Mouse (Mus musculus): Measurements from ENCODE around the gene Itfg1. TPM values are rescaled to one million over a fixed set of nuclear protein-coding genes. Genes with fewer than 3 reads are reported as not detected.

Itfg1 gene
- polyA plus RNA-seq, 1 experiment from 2014 or later: 87.3 TPM

DNA sequence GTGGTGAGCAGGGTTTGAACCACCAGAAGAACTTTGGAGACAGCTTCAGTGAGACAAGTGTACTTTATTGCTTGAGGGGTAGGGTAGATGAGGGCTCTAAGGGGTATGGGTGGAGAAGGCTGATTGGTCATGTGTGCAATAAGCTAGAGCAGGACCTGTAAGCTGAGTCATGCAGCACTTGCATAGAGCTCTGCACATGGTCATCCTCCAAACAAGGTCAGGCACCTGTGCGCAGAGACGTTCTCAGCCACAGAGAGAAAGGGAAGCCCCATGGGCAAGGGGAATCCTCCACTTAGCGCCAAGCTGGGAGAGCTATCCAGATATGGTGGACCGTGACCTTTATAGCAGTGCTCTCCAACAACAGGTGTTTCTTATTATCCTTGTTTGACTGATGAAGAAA is 124.0 kb downstream of the Itfg1 start:
- WGBS: 86% methylated on average over 4 of the region's 4 CpGs
- no peak for DNase-seq (ENCODE audit: low spot score)
- no peak overlapping the region for H3K4me2 ChIP-seq (ENCODE audit: low read depth, low read length)
- H3K9me3 ChIP-seq (replicated peaks; ENCODE audit: control insufficient read depth, low read length): no peaks in the 10 kb centered on the region
- no peak overlapping the region for H3K4me3 ChIP-seq (ENCODE audit: low read depth, low read length)
- H3K27me3 ChIP-seq (ENCODE audit: control insufficient read depth, insufficient read depth, low read length): no peaks in the 10 kb centered on the region
- H3K36me3 ChIP-seq (replicated peaks; ENCODE audit: control insufficient read depth, insufficient read depth, low read depth, low read length): no peaks in the 10 kb centered on the region
- no peaks in the 10 kb centered on the region for H3K4me1 ChIP-seq (ENCODE audit: control insufficient read depth, insufficient read depth, low read length)
- H3K9ac ChIP-seq (replicated peaks; ENCODE audit: low read length): no peak overlapping the region
- no peak for ATAC-seq (replicated peaks; ENCODE audit: insufficient number of reproducible peaks, low FRiP score, low TSS enrichment, low read depth)
- H3K27ac ChIP-seq (replicated peaks; ENCODE audit: low read depth, low read length): no peak overlapping the region

DNA sequence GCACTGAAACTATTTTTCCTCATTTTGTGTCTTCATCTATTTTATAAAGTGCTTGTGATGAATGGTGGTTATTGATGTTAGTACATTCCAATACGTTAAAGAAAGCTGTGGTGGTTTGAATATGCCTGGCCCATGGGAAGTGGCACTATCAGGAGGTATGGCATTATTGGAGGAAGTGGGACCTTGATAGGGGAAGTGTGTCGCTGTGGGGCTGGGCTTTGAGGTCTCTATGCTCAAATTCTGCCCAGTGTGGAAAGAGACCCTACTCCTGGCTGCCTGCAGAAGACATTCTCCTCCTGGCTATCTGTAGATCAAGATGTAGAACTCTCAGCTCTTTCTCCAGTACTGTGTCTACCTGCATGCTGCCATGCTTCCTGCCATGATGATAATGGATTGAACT is 133.7 kb downstream of the Itfg1 start:
- 71% methylated on average over 2 of the region's 2 CpGs for WGBS
- Histone ChIP-seq H3K9ac (replicated peaks; ENCODE audit: low read length) (no peak overlapping the region), H3K36me3 (replicated peaks; ENCODE audit: control insufficient read depth, insufficient read depth, low read depth, low read length) (no peaks in the 10 kb centered on the region), H3K27me3 (ENCODE audit: control insufficient read depth, insufficient read depth, low read length) (no peaks in the 10 kb centered on the region; the same call in 1 of the 2 replicates), H3K4me1 (ENCODE audit: control insufficient read depth, insufficient read depth, low read length) (no peaks in the 10 kb centered on the region), H3K27ac (replicated peaks; ENCODE audit: low read depth, low read length) (no peak overlapping the region), H3K4me2 (ENCODE audit: low read depth, low read length) (no peak overlapping the region), H3K9me3 (replicated peaks; ENCODE audit: control insufficient read depth, low read length) (no peaks in the 10 kb centered on the region), H3K4me3 (ENCODE audit: low read depth, low read length) (no peak overlapping the region)
- no peak for DNase-seq (ENCODE audit: low spot score)
- no peak for ATAC-seq (replicated peaks; ENCODE audit: insufficient number of reproducible peaks, low FRiP score, low TSS enrichment, low read depth)

DNA sequence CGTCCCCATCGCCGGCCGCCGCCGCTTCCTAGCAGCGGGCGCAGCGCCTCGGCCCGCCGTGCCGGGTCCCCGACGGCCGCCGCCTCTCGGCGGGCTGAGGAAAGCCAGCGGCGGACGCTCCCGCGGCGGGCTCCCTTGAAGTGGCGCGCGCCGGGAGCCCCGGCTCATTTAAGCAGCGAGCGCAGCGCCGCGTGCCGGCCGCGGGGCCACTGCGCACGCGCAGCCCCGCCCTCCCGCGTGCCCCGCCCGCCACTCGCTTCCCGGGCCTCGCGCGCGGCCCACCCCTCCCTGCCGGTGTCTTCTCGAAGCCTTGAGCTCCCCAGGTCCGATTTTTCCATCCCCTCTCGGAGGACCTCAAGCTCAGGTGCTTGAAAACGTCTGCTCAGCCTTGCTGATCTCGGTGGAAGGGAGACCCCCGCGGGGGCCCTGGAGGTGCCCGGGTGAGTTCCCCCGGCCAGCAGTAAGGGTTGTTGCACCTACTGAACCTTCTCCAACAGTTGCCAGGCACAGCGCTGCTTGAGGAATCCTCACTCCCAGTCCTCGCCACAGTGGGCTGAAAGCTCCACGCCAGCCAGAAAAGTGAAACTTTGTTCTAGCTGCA is 139.9 kb downstream of the Itfg1 start, which contains the start of gene Neto2:
TSS of gene Neto2 (minus strand) at position 174 of the 601 bp plus-strand sequence.
- DNase-seq (ENCODE audit: low spot score): peak; percentile 87
- H3K4me2 ChIP-seq (ENCODE audit: low read depth, low read length): peak within 1 kb of the TSS; percentile 82
- peak within 1 kb of the TSS; percentile 91 for H3K27ac ChIP-seq (replicated peaks; ENCODE audit: low read depth, low read length)
- no peaks in the 10 kb centered on the region for H3K4me1 ChIP-seq (ENCODE audit: control insufficient read depth, insufficient read depth, low read length)
- peak; percentile 90 for ATAC-seq (replicated peaks; ENCODE audit: insufficient number of reproducible peaks, low FRiP score, low TSS enrichment, low read depth)
- peaks cover 3% of the 10 kb centered on the region; the same call in 1 of the 2 replicates for H3K27me3 ChIP-seq (ENCODE audit: control insufficient read depth, insufficient read depth, low read length)
- peak within 1 kb of the TSS; percentile 61 for H3K4me3 ChIP-seq (ENCODE audit: low read depth, low read length)
- 10% methylated on average over 37 of the region's 65 CpGs for WGBS
- H3K36me3 ChIP-seq (replicated peaks; ENCODE audit: control insufficient read depth, insufficient read depth, low read depth, low read length): no peaks in the 10 kb centered on the region
- peak within 1 kb of the TSS; percentile 93 for H3K9ac ChIP-seq (replicated peaks; ENCODE audit: low read length)
- H3K9me3 ChIP-seq (replicated peaks; ENCODE audit: control insufficient read depth, low read length): no peaks in the 10 kb centered on the region

DNA sequence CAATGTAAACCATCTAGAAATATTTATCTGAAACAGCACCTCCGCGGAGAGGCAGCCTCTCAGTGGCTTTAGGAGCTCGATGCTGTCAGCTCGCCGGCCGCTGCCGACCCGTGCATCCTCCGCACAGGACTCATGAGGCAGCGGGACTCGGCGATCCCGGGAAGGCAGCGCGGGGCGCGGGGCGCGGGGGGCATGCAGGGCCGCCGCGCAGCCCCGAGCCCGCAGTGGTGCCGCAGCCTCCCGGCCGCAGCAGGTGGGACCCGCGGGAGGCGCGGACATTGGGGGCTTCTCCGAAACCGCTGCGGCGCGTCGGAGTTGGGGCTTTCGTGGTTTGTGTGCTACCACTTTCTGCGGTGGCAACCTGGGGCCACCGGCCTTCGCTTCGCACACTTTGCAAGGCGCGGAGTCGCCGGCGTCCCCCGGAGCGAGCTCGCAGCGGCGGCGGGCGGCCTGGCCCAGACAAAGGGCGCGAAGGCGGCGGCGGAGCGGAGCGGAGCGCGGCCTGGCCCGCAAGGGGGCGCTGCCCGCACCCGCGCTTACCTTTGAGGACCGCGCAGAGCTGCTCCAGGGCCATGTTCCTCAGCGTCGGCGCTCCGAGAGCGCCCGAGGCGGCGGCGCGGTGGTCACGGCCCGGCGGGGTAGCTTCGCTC is 140.5 kb downstream of the Itfg1 start:
- peak overlapping the region; percentile 93 for H3K9ac ChIP-seq (replicated peaks; ENCODE audit: low read length)
- WGBS: under 1% methylated on average over 70 of the region's 84 CpGs
- H3K27ac ChIP-seq (replicated peaks; ENCODE audit: low read depth, low read length): peak overlapping the region; percentile 91
- H3K4me1 ChIP-seq (ENCODE audit: control insufficient read depth, insufficient read depth, low read length): no peaks in the 10 kb centered on the region
- H3K36me3 ChIP-seq (replicated peaks; ENCODE audit: control insufficient read depth, insufficient read depth, low read depth, low read length): no peaks in the 10 kb centered on the region
- peak; percentile 89 for DNase-seq (ENCODE audit: low spot score)
- peak overlapping the region; percentile 82 for H3K4me2 ChIP-seq (ENCODE audit: low read depth, low read length)
- no peaks in the 10 kb centered on the region for H3K9me3 ChIP-seq (replicated peaks; ENCODE audit: control insufficient read depth, low read length)
- H3K4me3 ChIP-seq (ENCODE audit: low read depth, low read length): peak overlapping the region; percentile 61
- ATAC-seq (replicated peaks; ENCODE audit: insufficient number of reproducible peaks, low FRiP score, low TSS enrichment, low read depth): peak; percentile 98
- H3K27me3 ChIP-seq (ENCODE audit: control insufficient read depth, insufficient read depth, low read length): peaks cover 3% of the 10 kb centered on the region; the same call in 1 of the 2 replicates

DNA sequence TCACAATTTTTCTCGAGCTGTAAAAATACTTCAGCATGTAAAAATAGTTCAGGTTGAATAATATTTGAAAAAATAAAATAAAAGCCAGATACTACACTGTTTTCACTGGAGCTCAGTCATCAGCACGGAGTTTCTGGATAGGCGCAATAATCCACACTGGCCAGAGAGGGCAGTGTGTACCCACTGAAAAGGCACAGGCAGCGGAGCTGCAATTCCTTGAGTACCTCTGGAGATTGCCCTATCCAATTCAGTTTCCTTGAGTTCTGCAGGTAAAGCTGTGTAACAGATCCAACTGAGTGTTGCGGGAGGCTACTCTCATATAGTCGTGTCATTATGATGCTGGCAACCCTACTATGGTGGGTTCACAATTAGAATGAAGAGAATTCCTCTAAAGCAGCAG is 141.7 kb downstream of the Itfg1 start:
- 2% methylated on average over 6 of the region's 6 CpGs for WGBS
- Histone ChIP-seq H3K4me2 (ENCODE audit: low read depth, low read length) (peak overlapping the region; percentile 23; the same call in 1 of the 2 replicates), H3K36me3 (replicated peaks; ENCODE audit: control insufficient read depth, insufficient read depth, low read depth, low read length) (no peaks in the 10 kb centered on the region), H3K4me3 (ENCODE audit: low read depth, low read length) (no peak overlapping the region), H3K27me3 (ENCODE audit: control insufficient read depth, insufficient read depth, low read length) (peaks cover 3% of the 10 kb centered on the region; the same call in 1 of the 2 replicates), H3K27ac (replicated peaks; ENCODE audit: low read depth, low read length) (no peak overlapping the region), H3K4me1 (ENCODE audit: control insufficient read depth, insufficient read depth, low read length) (no peaks in the 10 kb centered on the region), H3K9me3 (replicated peaks; ENCODE audit: control insufficient read depth, low read length) (no peaks in the 10 kb centered on the region), H3K9ac (replicated peaks; ENCODE audit: low read length) (no peak overlapping the region)
- ATAC-seq (replicated peaks; ENCODE audit: insufficient number of reproducible peaks, low FRiP score, low TSS enrichment, low read depth): 0 out of 2 replicates have a peak, but pooled peaks have one; percentile 26
- peak; percentile 88 for DNase-seq (ENCODE audit: low spot score)

Small RNA genes within 50 kb of the gene (microRNA-seq; reads per million reads assigned to microRNA genes)
- not detected for gene Mir8109 (ENCODE audit: borderline number of aligned reads)

Other genes with a start within 250 kb of the Itfg1 start
- 21.3 and 24.8 TPM in 2 replicates for gene Neto2, start 140.0 kb downstream of the Itfg1 start, polyA plus RNA-seq (2014; fragmentation: Nextera tagmentation; extraction: Ambion mirVana)
- gene Phkb, start within 50 bp of the Itfg1 start, polyA plus RNA-seq (2014; fragmentation: Nextera tagmentation; extraction: Ambion mirVana): 50.0 and 50.6 TPM in 2 replicates

Measured in embryonic facial prominence, embryonic 11.5 days (tissue).